Mouse (Mus musculus) embryonic facial prominence, embryonic 10.5 days (tissue): ENCODE results near the gene Zdhhc14. TPM values are rescaled to one million over a fixed set of nuclear protein-coding genes. Genes with fewer than 3 reads are reported as not detected.

Experiments
- DNase-seq: peaks from one replicate; pipeline ENCODE4 v3.0.0-alpha.2; 2017; ENCODE audit warnings: low spot score
- H3K27ac ChIP-seq: fragments of 300-500 bp; sonication (generic); replicated peaks from 2 replicates; pipeline ENCODE4 v1.5.1; 2016; ENCODE audit warnings: mild to moderate bottlenecking
- H3K27me3 ChIP-seq: fragments of 300-500 bp; sonication (generic); replicated peaks from 2 replicates; pipeline ENCODE4 v1.6.1; 2016; ENCODE audit warnings: low read depth, mild to moderate bottlenecking; ENCODE audit not compliant: poor library complexity, severe bottlenecking
- H3K36me3 ChIP-seq: fragments of 300-500 bp; sonication (generic); replicated peaks from 2 replicates; pipeline ENCODE4 v1.6.1; 2016; ENCODE audit warnings: mild to moderate bottlenecking, moderate library complexity
- H3K4me1 ChIP-seq: fragments of 300-500 bp; sonication (generic); 2 replicates; pipeline ENCODE4 v1.6.1; 2016
- H3K4me3 ChIP-seq: fragments of 300-500 bp; sonication (generic); 2 replicates; pipeline ENCODE4 v1.5.1; 2016; ENCODE audit warnings: mild to moderate bottlenecking, moderate library complexity
- H3K9me3 ChIP-seq: fragments of 300-500 bp; sonication (generic); 2 replicates; pipeline ENCODE4 v1.6.1; 2016; ENCODE audit warnings: mild to moderate bottlenecking
- WGBS: fragments of 180-500 bp; shearing (Covaris S2); methylation state at CpG from one replicate; pipeline ENCODE4 v1.1.7; 2016; 5-methylcytosine and 5-hydroxymethylcytosine counted together
- polyA plus RNA-seq: library from polyadenylated mRNA; unstranded; fragments of >200 nt; fragmentation: Nextera tagmentation; extraction: Ambion mirVana; gene quantifications from 2 replicates; pipeline ENCODE4 v1.2.1, GENCODE M21; 2016

Zdhhc14 gene
- polyA plus RNA-seq = 1.2 TPM in 2 replicates

GRCm38 (mm10) chr17:5491801-5492745, at the start of gene Zdhhc14:
Zdhhc14 (plus strand) TSS chr17:5492557.
- H3K27ac ChIP-seq = peak within 1 kb of the TSS; percentile 82
- H3K4me3 ChIP-seq = peak within 1 kb of the TSS; percentile 84
- H3K9me3 ChIP-seq = no peaks in the 10 kb centered on the region
- H3K36me3 ChIP-seq = no peaks in the 10 kb centered on the region
- peaks cover 49% of the 10 kb centered on the region for H3K27me3 ChIP-seq
- peaks cover 29% of the 10 kb centered on the region for H3K4me1 ChIP-seq
- peak; percentile 92 for DNase-seq
- WGBS = under 1% methylated on average over 70 of the region's 70 CpGs

- no peaks in the 10 kb centered on the region for H3K27me3 ChIP-seq
- H3K9me3 ChIP-seq = no peaks in the 10 kb centered on the region
- H3K4me1 ChIP-seq = peaks cover 15% of the 10 kb centered on the region
- H3K36me3 ChIP-seq = 0 out of 2 replicates have a peak, but pooled peaks cover under 1% of the 10 kb centered on the region
- no peak for DNase-seq
- H3K4me3 ChIP-seq = no peak overlapping the region
- WGBS = 72% methylated on average over 3 of the region's 3 CpGs
- no peak overlapping the region for H3K27ac ChIP-seq
Measured at GRCm38 (mm10) chr17:5443260-5443659, 49.1 kb upstream of the Zdhhc14 start.

DNA sequence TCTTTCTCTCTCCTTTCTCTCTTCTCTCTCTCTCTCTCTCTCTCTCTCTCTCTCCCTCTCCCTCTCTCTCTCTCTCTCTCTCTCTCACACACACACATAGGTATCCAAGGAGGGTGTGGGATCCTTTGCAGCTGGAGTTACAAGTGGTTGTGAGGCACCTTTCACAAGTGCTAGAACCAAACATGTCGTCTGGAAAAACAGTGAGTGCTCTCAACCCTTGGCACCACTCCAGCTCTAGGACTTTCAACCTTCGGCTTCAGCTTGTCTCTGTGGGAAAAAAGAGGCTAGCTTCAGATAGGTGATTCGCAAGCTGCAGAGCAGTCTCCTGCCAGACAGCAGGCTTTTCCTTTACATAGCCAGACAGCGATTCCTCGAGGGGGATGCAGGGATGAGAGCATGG, 48.6 kb upstream of the Zdhhc14 start:
- Histone ChIP-seq H3K36me3 (no peaks in the 10 kb centered on the region), H3K4me3 (no peak overlapping the region), H3K27ac (no peak overlapping the region), H3K9me3 (no peaks in the 10 kb centered on the region), H3K4me1 (peaks cover 13% of the 10 kb centered on the region), H3K27me3 (0 out of 2 replicates have a peak, but pooled peaks cover 3% of the 10 kb centered on the region)
- WGBS = 73% methylated on average over 5 of the region's 5 CpGs
- DNase-seq = no peak

DNA sequence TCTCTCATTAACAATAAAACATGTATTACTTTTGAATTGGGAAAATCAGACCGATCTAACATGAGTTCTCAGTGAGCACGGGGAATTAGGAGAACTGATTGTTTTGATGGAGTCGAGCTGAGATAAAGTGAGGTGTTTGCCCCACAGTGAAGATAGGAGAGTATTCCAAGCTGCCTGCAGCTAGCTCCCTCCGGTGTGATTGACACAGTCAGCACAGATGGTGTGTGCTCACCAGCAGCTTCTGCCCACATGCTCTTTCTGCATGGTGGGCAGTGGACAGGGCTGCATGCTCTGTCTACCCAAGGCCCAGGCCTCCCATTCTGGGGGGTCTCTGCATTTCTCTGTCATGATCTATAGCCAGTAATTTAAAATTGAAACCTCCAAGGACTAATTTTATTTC, 38.7 kb upstream of the Zdhhc14 start:
- H3K4me1 ChIP-seq = no peaks in the 10 kb centered on the region
- H3K9me3 ChIP-seq = no peaks in the 10 kb centered on the region
- WGBS = 81% methylated on average over 4 of the region's 4 CpGs
- DNase-seq = no peak
- H3K27me3 ChIP-seq = peaks cover under 1% of the 10 kb centered on the region
- no peak overlapping the region for H3K4me3 ChIP-seq
- H3K27ac ChIP-seq = no peak overlapping the region
- no peaks in the 10 kb centered on the region for H3K36me3 ChIP-seq

GRCm38 (mm10) chr17:5463912-5464311, 28.4 kb upstream of the Zdhhc14 start:
- no peak overlapping the region for H3K4me3 ChIP-seq
- no peaks in the 10 kb centered on the region for H3K27me3 ChIP-seq
- DNase-seq = no peak
- no peak overlapping the region for H3K27ac ChIP-seq
- WGBS = 92% methylated on average over 2 of the region's 2 CpGs
- H3K36me3 ChIP-seq = no peaks in the 10 kb centered on the region
- H3K9me3 ChIP-seq = no peaks in the 10 kb centered on the region
- no peaks in the 10 kb centered on the region for H3K4me1 ChIP-seq

DNA sequence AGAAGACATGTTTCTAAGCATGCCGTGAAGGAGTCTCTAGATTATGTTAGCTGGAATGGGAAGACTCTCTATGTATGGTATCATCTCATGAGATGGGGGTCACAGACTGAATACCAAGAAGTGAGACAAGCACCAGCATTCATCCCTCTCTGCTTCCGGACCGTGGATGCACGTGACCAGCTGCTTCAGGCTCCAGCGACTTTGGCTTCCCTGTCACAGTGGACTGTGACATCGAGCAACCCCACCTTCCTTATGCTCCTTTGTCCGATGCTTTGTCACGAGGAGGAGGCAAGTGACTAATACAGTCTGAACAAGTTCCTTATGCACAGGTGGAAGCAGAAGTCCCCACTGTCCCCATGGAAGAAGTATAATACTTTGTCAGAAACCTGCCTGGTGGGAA, 25.6 kb upstream of the Zdhhc14 start:
- Histone ChIP-seq H3K27ac (no peak overlapping the region), H3K4me3 (no peak overlapping the region), H3K27me3 (no peaks in the 10 kb centered on the region), H3K9me3 (no peaks in the 10 kb centered on the region), H3K36me3 (no peaks in the 10 kb centered on the region), H3K4me1 (no peaks in the 10 kb centered on the region)
- DNase-seq = no peak
- 85% methylated on average over 8 of the region's 8 CpGs for WGBS

- no peaks in the 10 kb centered on the region for H3K36me3 ChIP-seq
- no peaks in the 10 kb centered on the region for H3K9me3 ChIP-seq
- H3K4me3 ChIP-seq = no peak overlapping the region
- DNase-seq = no peak
- no peaks in the 10 kb centered on the region for H3K27me3 ChIP-seq
- H3K4me1 ChIP-seq = no peaks in the 10 kb centered on the region
- whole genome bisulfite sequencing = 54% methylated on average over 4 of the region's 4 CpGs
- no peak overlapping the region for H3K27ac ChIP-seq
Measured at GRCm38 (mm10) chr17:5467177-5467576, 25.2 kb upstream of the Zdhhc14 start.

GRCm38 (mm10) chr17:5472268-5472667, 20.1 kb upstream of the Zdhhc14 start:
- no peak for DNase-seq
- no peak overlapping the region for H3K27ac ChIP-seq
- no peaks in the 10 kb centered on the region for H3K9me3 ChIP-seq
- H3K4me3 ChIP-seq = no peak overlapping the region
- H3K4me1 ChIP-seq = no peaks in the 10 kb centered on the region
- no peaks in the 10 kb centered on the region for H3K36me3 ChIP-seq
- WGBS = 55% methylated on average over 3 of the region's 3 CpGs
- no peaks in the 10 kb centered on the region for H3K27me3 ChIP-seq

GRCm38 (mm10) chr17:5475960-5476725, 16.2 kb upstream of the Zdhhc14 start:
- Histone ChIP-seq H3K27me3 (no peaks in the 10 kb centered on the region), H3K9me3 (no peaks in the 10 kb centered on the region), H3K4me3 (no peak overlapping the region), H3K4me1 (no peaks in the 10 kb centered on the region), H3K36me3 (no peaks in the 10 kb centered on the region), H3K27ac (no peak overlapping the region)
- peak; percentile 27 for DNase-seq
- 64% methylated on average over 14 of the region's 14 CpGs for WGBS

DNA sequence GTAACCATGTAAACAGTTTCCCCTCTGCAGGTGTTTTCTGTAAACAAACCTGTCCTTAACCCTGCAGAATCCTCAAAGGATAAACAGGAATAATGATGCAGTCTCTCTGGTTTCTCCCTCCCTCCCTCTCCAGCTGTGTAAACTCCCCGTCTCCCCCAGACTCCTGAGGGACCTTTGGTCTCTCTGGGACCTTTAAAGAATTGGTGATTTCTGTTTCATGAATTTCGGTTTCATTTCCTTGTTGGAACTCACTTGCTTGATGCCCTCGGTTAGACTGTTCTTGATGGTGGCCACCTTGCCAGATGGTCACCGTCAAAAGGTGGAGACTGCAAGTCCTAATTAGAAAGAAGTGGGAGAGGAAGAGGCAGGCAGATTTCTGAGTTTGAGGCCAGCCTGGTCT, 8.9 kb upstream of the Zdhhc14 start:
- no peak for DNase-seq
- Histone ChIP-seq H3K4me3 (no peak overlapping the region), H3K4me1 (no peaks in the 10 kb centered on the region), H3K27me3 (0 out of 2 replicates have a peak, but pooled peaks cover 5% of the 10 kb centered on the region), H3K36me3 (no peaks in the 10 kb centered on the region), H3K27ac (no peak overlapping the region), H3K9me3 (no peaks in the 10 kb centered on the region)
- 65% methylated on average over 4 of the region's 4 CpGs for WGBS

- Histone ChIP-seq H3K27ac (no peak overlapping the region), H3K36me3 (no peaks in the 10 kb centered on the region), H3K4me1 (no peaks in the 10 kb centered on the region), H3K9me3 (no peaks in the 10 kb centered on the region), H3K4me3 (no peak overlapping the region), H3K27me3 (0 out of 2 replicates have a peak, but pooled peaks cover 5% of the 10 kb centered on the region)
- DNase-seq = no peak
- 86% methylated on average over 1 of the region's 1 CpGs for WGBS
Measured at GRCm38 (mm10) chr17:5484663-5485062, 7.7 kb upstream of the Zdhhc14 start.

DNA sequence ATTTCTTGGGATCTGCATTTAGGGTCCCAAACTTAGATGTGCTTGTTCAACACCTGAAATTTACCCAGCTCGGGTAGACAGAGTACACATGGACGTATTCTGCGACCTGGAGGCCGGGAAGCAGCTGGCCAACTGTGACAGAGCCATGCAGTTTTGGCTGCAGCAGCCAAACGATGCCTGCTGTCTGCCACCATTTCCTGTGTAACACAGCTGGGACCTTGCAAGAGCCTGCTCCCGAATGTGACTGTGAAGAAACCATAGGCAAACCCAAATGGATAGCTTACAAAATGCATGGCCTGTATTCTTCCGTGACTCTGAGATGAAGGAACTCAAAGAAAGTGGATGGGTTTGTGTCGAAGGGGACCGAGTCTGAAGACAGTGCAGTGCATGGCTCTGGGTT, 4.2 kb upstream of the Zdhhc14 start:
- Histone ChIP-seq H3K27ac (no peak overlapping the region), H3K36me3 (no peaks in the 10 kb centered on the region), H3K4me1 (peaks cover 17% of the 10 kb centered on the region), H3K27me3 (peaks cover 16% of the 10 kb centered on the region), H3K9me3 (no peaks in the 10 kb centered on the region), H3K4me3 (no peak overlapping the region)
- WGBS = 68% methylated on average over 9 of the region's 9 CpGs
- DNase-seq = no peak
